Mouse (Mus musculus) testis, adult 2 months (tissue): Measurements from ENCODE around the gene Epha2.

ENCODE experiments used
- CTCF ChIP-seq: fragments of 200-500 bp; IDR thresholded peaks from 2 replicates; pipeline ENCODE4 v1.5.1; 2012; ENCODE audit warnings: low read depth, mild to moderate bottlenecking, inconsistent platforms, low read length, moderate library complexity; ENCODE audit not compliant: control insufficient read depth, insufficient read depth, insufficient replicate concordance
- POLR2A ChIP-seq: fragments of 200-500 bp; IDR thresholded peaks from 2 replicates; pipeline ENCODE4 v1.6.1; 2012; ENCODE audit warnings: low read depth, mild to moderate bottlenecking, inconsistent platforms, low read length, moderate library complexity; ENCODE audit not compliant: control insufficient read depth

- no peak for TF ChIP-seq POLR2A
- no peak for TF ChIP-seq CTCF
Observed at GRCm38 (mm10) chr4:141331446-141331845, 30.4 kb downstream of the Epha2 start.
